Mouse (Mus musculus) liver, postnatal 0 days (tissue): ENCODE data around the gene Ambra1.

ENCODE experiments used
- CTCF ChIP-seq: sonication (generic); IDR thresholded peaks from 2 replicates; pipeline ENCODE4 v1.5.1; 2016; ENCODE audit warnings: antibody characterized with exemption, low read depth
- EP300 ChIP-seq: IDR thresholded peaks from 2 replicates; pipeline ENCODE4 v1.6.1; 2016; ENCODE audit warnings: antibody characterized with exemption, low read depth, mild to moderate bottlenecking

DNA sequence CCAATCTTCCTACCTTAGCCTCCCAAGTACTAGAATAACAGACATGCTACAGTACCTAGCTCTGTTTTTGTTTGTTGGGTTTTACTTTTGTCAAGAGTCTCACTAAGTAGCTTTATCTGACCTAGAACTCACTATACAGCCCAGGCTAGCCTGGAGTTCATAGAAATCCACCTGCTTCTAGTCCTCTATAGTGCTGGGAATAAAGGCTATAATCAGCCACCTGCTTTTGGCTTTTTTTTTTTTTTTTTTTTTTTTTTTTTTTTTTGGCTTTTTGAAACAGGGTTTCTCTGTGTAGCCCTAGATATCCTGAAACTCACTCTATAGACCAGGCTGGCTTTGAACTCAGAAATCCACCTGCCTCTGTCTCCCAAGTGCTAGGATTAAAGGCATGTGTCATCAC lies 6.0 kb upstream of the Ambra1 start:
- TF ChIP-seq CTCF: no peak
- no peak for TF ChIP-seq EP300
